Mouse (Mus musculus): ENCODE measurements around the gene Cts7.

Cts7 gene

DNA sequence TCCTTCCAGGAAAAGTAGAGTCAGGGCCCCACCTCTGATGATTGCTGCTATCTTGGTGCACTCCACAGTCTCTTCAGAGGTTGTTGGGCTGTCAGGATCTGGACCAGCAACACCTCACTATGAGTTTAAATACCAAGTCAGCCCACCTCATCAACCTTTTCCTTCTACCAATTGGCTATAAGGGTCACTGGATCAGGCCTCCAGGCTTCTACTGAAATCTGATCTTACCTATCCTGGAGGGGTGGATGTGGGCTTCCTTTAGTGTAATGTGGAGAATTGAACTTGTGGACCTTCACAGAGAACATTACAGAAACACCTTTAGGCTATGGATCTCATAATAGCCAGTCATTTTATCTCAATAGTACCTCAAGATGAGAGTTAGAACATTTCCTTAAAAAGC, at the start of gene Cts7:
TSS of gene Cts7 (minus strand) at position 101 of the 400 bp plus-strand sequence.
- DNase-seq (ENCODE audit: extremely low read depth, insufficient read length, low spot score): no peak

All from 3134 (cell line).